8 mouse cellular contexts compared by ENCODE assay signal in genomic region chr13:92483852-92484463, GRCm38 (mm10). TPM values are rescaled to one million over a fixed set of nuclear protein-coding genes. Genes with fewer than 3 reads are reported as not detected.
DNase-seq lines count a peak whose midpoint lies in the region; ATAC-seq and TF ChIP-seq lines count a peak whose summit lies in the region.

Gene Fam151b (minus strand): TSS chr13:92484015.

- WGBS in hindbrain, embryonic 11.5 days = 7% methylated on average over 19 of the region's 19 CpGs
- 6% methylated on average over 19 of the region's 19 CpGs for WGBS in lung, embryonic 16.5 days
- 2% methylated on average over 19 of the region's 19 CpGs for WGBS in thymus, adult 2 months

- ATAC-seq in hindbrain, embryonic 11.5 days (ENCODE audit: low FRiP score) = peak; percentile 100
- ATAC-seq in lung, embryonic 16.5 days (ENCODE audit: low read depth) = peak; percentile 99

- H3K4me1 ChIP-seq in hindbrain, embryonic 11.5 days (replicated peaks; ENCODE audit: control insufficient read depth, insufficient read depth, low read length) = no peaks in the 10 kb centered on the region
- H3K4me1 ChIP-seq in lung, embryonic 16.5 days (replicated peaks; ENCODE audit: control insufficient read depth, insufficient read depth, low read length) = no peaks in the 10 kb centered on the region; the same call in 1 of the 2 replicates
- H3K4me1 ChIP-seq in thymus, adult 2 months (replicated peaks; ENCODE audit: control insufficient read depth, insufficient read depth, low read length) = no peaks in the 10 kb centered on the region

- H3K27ac ChIP-seq in hindbrain, embryonic 11.5 days (ENCODE audit: low read depth, low read length) = no peak within 1 kb of the TSS
- H3K27ac ChIP-seq in lung, embryonic 16.5 days (ENCODE audit: low read length) = peak within 1 kb of the TSS; percentile 52
- H3K27ac ChIP-seq in thymus, adult 2 months (ENCODE audit: control insufficient read depth, insufficient read depth, low read length) = peak within 1 kb of the TSS; percentile 48

- no peak for TF ChIP-seq CTCF in thymus, adult 2 months (IDR thresholded peaks at IDR 0.05; ENCODE audit: borderline replicate concordance, control insufficient read depth, extremely low read depth, insufficient read depth, low read length, poor library complexity)

- DNase-seq in R1 (ENCODE audit: low read depth, low spot score) = peak; percentile 99
- DNase-seq in cerebellum, postnatal 14 days = peak; percentile 95
- peak; percentile 88 to 89 for DNase-seq in frontal cortex, postnatal 10 days (ENCODE audit: low spot score in 2 of 2)
- DNase-seq in hindbrain, embryonic 11.5 days (ENCODE audit: low spot score) = peak; percentile 95
- DNase-seq in layer of hippocampus, adult 9-11 months = peak; percentile 94
- DNase-seq in ovary, adult 18-20 months (ENCODE audit: low spot score) = peak; percentile 90
- DNase-seq in thymus, adult 2 months = peak; percentile 96

- no peaks in the 10 kb centered on the region for H3K36me3 ChIP-seq in hindbrain, embryonic 11.5 days (ENCODE audit: control insufficient read depth, insufficient read depth, low read length)
- no peaks in the 10 kb centered on the region for H3K36me3 ChIP-seq in lung, embryonic 16.5 days (ENCODE audit: control insufficient read depth, insufficient read depth, low read length)
- H3K36me3 ChIP-seq in thymus, adult 2 months (ENCODE audit: control insufficient read depth, insufficient read depth, low read length) = no peaks in the 10 kb centered on the region

- peak within 1 kb of the TSS; percentile 28; the same call in 1 of the 2 replicates for H3K9ac ChIP-seq in hindbrain, embryonic 11.5 days (ENCODE audit: low read depth, low read length)
- H3K9ac ChIP-seq in lung, embryonic 16.5 days (ENCODE audit: low read length) = peak within 1 kb of the TSS; percentile 67

- TF ChIP-seq POLR2A in thymus, adult 2 months (IDR thresholded peaks at IDR 0.05; ENCODE audit: control insufficient read depth, extremely low read depth, insufficient read depth, low read length, poor library complexity) = peak; percentile 81

- H3K4me3 ChIP-seq in hindbrain, embryonic 11.5 days (ENCODE audit: low read depth, low read length) = peak within 1 kb of the TSS; percentile 32
- H3K4me3 ChIP-seq in lung, embryonic 16.5 days (ENCODE audit: low read length) = peak within 1 kb of the TSS; percentile 62
- peak within 1 kb of the TSS; percentile 47 for H3K4me3 ChIP-seq in thymus, adult 2 months (ENCODE audit: control insufficient read depth, insufficient read depth, low read length)

- H3K9me3 ChIP-seq in hindbrain, embryonic 11.5 days (ENCODE audit: control insufficient read depth, low read length) = no peaks in the 10 kb centered on the region
- H3K9me3 ChIP-seq in lung, embryonic 16.5 days (ENCODE audit: control insufficient read depth, low read length) = no peaks in the 10 kb centered on the region

- H3K27me3 ChIP-seq in hindbrain, embryonic 11.5 days (ENCODE audit: control insufficient read depth, insufficient read depth, low read length) = no peaks in the 10 kb centered on the region
- no peaks in the 10 kb centered on the region for H3K27me3 ChIP-seq in lung, embryonic 16.5 days (ENCODE audit: control insufficient read depth, insufficient read depth, low read depth, low read length)
- no peaks in the 10 kb centered on the region for H3K27me3 ChIP-seq in thymus, adult 2 months (ENCODE audit: control insufficient read depth, insufficient read depth, low read length)

- peak within 1 kb of the TSS; percentile 31 for H3K4me2 ChIP-seq in hindbrain, embryonic 11.5 days (replicated peaks; ENCODE audit: low read depth, low read length)
- peak within 1 kb of the TSS; percentile 83 for H3K4me2 ChIP-seq in lung, embryonic 16.5 days (ENCODE audit: low read depth, low read length)

RNA-seq across cellular contexts. Expression of gene Fam151b, which starts in this region (rescaled TPM):
- polyA plus RNA-seq in hindbrain, embryonic 11.5 days (2014; fragmentation: Nextera tagmentation; extraction: Ambion mirVana) = 0.14 TPM in 1 of 2 replicates, not detected in the other
- polyA plus RNA-seq in lung, embryonic 16.5 days (2015; fragmentation: Nextera tagmentation; extraction: Ambion mirVana) = not detected in 2 replicates
- polyA plus RNA-seq in thymus, adult 2 months (2012; rRNA removed) = 1.1 and 1.2 TPM in 2 replicates

Comparison
In these comparisons a context has a peak if more than half of its experiments do, and no peak if none do; other contexts are left out.
1. Peak in DNase-seq, ATAC-seq, H3K4me3 ChIP-seq, H3K9ac ChIP-seq and H3K4me2 ChIP-seq in hindbrain, embryonic 11.5 days; RNA of the gene not detected or under 1 TPM.
2. Peak in ATAC-seq, H3K4me3 ChIP-seq, H3K27ac ChIP-seq, H3K9ac ChIP-seq and H3K4me2 ChIP-seq in lung, embryonic 16.5 days; RNA of the gene not detected or under 1 TPM.